Mouse (Mus musculus) skeletal muscle tissue, adult 2 months (tissue): ENCODE measurements at regions not wholly inside any gene's neighbourhood (a gene's known extent, or its start where the extent isn't known, plus 50 kb on each side); places are given as distances from the start of the nearest gene placed in this dataset.
A peak's percentile ranks its signal among the peaks of the same experiment; 100 is the strongest.

ENCODE experiments used
- DNase-seq: peaks from one replicate; pipeline ENCODE4 v3.0.0-alpha.2; 2012; ENCODE audit warnings: low read depth, low spot score

GRCm38 (mm10) chr17:87501098-87501497 lies 54.4 kb upstream of the Calm2 start:
- no peak for DNase-seq

GRCm38 (mm10) chr17:87501687-87502387 lies 55.1 kb upstream of the Calm2 start:
- DNase-seq, result no peak

GRCm38 (mm10) chr17:87502388-87503369 lies 55.9 kb upstream of the Calm2 start:
- DNase-seq, result no peak

- no peak for DNase-seq
These were observed 56.8 kb upstream of the Calm2 start for GRCm38 (mm10) chr17:87503491-87503890.

- DNase-seq, result no peak
These were observed 58.4 kb upstream of the Calm2 start for GRCm38 (mm10) chr17:87504960-87505681.

GRCm38 (mm10) chr17:87507848-87508247 lies 61.1 kb upstream of the Calm2 start:
- DNase-seq, result peak; percentile 65

GRCm38 (mm10) chr17:87508582-87509253 lies 62.0 kb upstream of the Calm2 start:
- DNase-seq, result no peak

GRCm38 (mm10) chr17:87512000-87512611 lies 65.4 kb upstream of the Calm2 start:
- DNase-seq, result no peak

GRCm38 (mm10) chr17:87513822-87514221 lies 67.1 kb upstream of the Calm2 start:
- DNase-seq, result no peak

GRCm38 (mm10) chr17:87514366-87515126 lies 67.8 kb upstream of the Calm2 start:
- DNase-seq, result no peak

- DNase-seq, result peak; percentile 43
These were observed 70.5 kb upstream of the Calm2 start for GRCm38 (mm10) chr17:87517258-87517657.

- DNase-seq, result no peak
These were observed 72.7 kb upstream of the Calm2 start for GRCm38 (mm10) chr17:87519454-87519853.

GRCm38 (mm10) chr17:87520841-87521240 lies 74.1 kb upstream of the Calm2 start:
- no peak for DNase-seq

GRCm38 (mm10) chr17:87521622-87522151 lies 75.0 kb upstream of the Calm2 start:
- DNase-seq, result no peak

GRCm38 (mm10) chr17:87522500-87523091 lies 75.9 kb upstream of the Calm2 start:
- no peak for DNase-seq

- DNase-seq, result no peak
These were observed 76.9 kb upstream of the Calm2 start for GRCm38 (mm10) chr17:87523643-87524042.

GRCm38 (mm10) chr17:87527174-87527573 lies 80.4 kb upstream of the Calm2 start:
- DNase-seq, result no peak

- peak; percentile 82 for DNase-seq
These were observed 83.6 kb upstream of the Calm2 start for GRCm38 (mm10) chr17:87530162-87530817.

- no peak for DNase-seq
These were observed 84.2 kb upstream of the Calm2 start for GRCm38 (mm10) chr17:87530818-87531410.
